Mouse (Mus musculus) thymus, adult 2 months (tissue): Measurements from ENCODE around the gene Baz1b. TPM values are rescaled to one million over a fixed set of nuclear protein-coding genes. Genes with fewer than 3 reads are reported as not detected.
A peak's percentile ranks its signal among the peaks of the same experiment; 100 is the strongest.
"Not testable (repeated sequence)": the region's sequence is repeated elsewhere in the genome, so short reads cannot be mapped to it uniquely, and the experiment has no call there.

Experiments used
- DNase-seq: peaks from one replicate; pipeline ENCODE4 v3.0.0; 2021
- H3K27ac ChIP-seq: fragments of 200-500 bp; 2 replicates; pipeline ENCODE4 v1.5.1; 2012; ENCODE audit warnings: low read length, control low read depth; ENCODE audit not compliant: control insufficient read depth, insufficient read depth
- H3K27me3 ChIP-seq: fragments of 200-500 bp; 2 replicates; pipeline ENCODE4 v1.6.1; 2012; ENCODE audit warnings: mild to moderate bottlenecking, low read length, moderate library complexity, mixed read lengths; ENCODE audit not compliant: control insufficient read depth, insufficient read depth
- H3K36me3 ChIP-seq: fragments of 200-500 bp; 2 replicates; pipeline ENCODE4 v1.6.1; 2012; ENCODE audit warnings: mild to moderate bottlenecking, low read length, moderate library complexity; ENCODE audit not compliant: control insufficient read depth, insufficient read depth
- H3K4me1 ChIP-seq: fragments of 200-500 bp; replicated peaks from 2 replicates; pipeline ENCODE4 v1.6.1; 2012; ENCODE audit warnings: low read length; ENCODE audit not compliant: control insufficient read depth, insufficient read depth
- H3K4me3 ChIP-seq: fragments of 200-500 bp; 2 replicates; pipeline ENCODE4 v1.5.1; 2012; ENCODE audit warnings: mild to moderate bottlenecking, low read length, control low read depth, moderate library complexity; ENCODE audit not compliant: control insufficient read depth, insufficient read depth
- CTCF ChIP-seq: fragments of 200-500 bp; IDR thresholded peaks from 2 replicates; pipeline ENCODE4 v1.5.1; 2012; ENCODE audit warnings: mild to moderate bottlenecking, control low read depth, low read length, moderate library complexity, borderline replicate concordance; ENCODE audit not compliant: control insufficient read depth, poor library complexity, insufficient read depth; ENCODE audit errors: extremely low read depth
- POLR2A ChIP-seq: fragments of 200-500 bp; IDR thresholded peaks from 2 replicates; pipeline ENCODE4 v1.6.1; 2012; ENCODE audit warnings: mild to moderate bottlenecking, low read length, control low read depth, moderate library complexity; ENCODE audit not compliant: control insufficient read depth, poor library complexity, insufficient read depth; ENCODE audit errors: extremely low read depth
- WGBS: fragments of 180-500 bp; shearing (Covaris S2); methylation state at CpG from one replicate; pipeline ENCODE4 v1.1.7; 2018; 5-methylcytosine and 5-hydroxymethylcytosine counted together
- polyA plus RNA-seq: library from polyadenylated mRNA; depleted of rRNA; stranded (reverse); fragments of >200 nt; gene quantifications from 2 replicates; pipeline ENCODE4 v1.2.3, GENCODE M21; 2012

The Baz1b gene
- polyA plus RNA-seq, 1 experiment = 56.1 TPM

DNA sequence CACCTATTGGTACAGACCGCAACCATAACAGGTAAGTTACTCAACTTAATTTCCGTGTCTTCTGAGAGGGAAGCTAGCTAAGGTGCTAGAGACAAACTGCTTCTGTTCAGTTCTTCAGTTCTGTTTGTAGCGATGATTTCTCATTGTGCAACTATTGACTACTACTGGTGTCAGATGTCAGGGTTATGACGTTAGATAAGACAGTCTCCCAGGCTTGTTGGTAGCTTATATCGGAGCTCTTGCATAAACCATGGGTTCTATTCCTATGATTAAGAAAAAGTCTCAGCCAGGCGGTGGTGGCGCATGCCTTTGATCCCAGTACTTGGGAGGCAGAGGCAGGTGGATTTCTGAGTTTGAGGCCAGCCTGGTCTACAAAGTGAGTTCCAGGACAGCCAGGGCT is 35.0 kb downstream of the Baz1b start:
- DNase-seq = no peak
- Histone ChIP-seq H3K4me1 (no peaks in the 10 kb centered on the region), H3K36me3 (peaks cover 90% of the 10 kb centered on the region), H3K27me3 (no peaks in the 10 kb centered on the region), H3K27ac (no peak overlapping the region), H3K4me3 (no peak overlapping the region)
- 96% methylated on average over 7 of the region's 7 CpGs for WGBS
- no peak for TF ChIP-seq POLR2A
- TF ChIP-seq CTCF = no peak

DNA sequence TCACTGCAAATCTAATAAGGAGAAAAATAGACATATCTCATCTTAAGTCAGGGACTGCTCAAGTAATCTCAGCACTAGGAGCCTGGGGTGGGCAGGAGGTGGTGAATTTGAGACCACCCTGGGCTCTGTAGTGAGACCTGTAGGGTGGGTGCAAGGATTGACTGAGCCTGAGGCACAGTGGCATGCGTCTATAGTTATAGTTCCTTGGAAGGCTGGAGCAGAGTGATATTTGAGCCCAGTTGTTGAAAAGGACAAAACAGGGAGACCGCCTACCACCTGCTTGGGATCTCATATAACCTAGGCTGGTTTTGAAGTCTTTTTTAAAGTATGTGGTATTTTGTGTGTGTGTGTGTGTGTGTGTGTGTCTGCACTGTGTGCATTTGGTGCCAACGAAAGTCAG is 37.1 kb downstream of the Baz1b start:
- peaks cover 90% of the 10 kb centered on the region for H3K36me3 ChIP-seq
- no peaks in the 10 kb centered on the region for H3K27me3 ChIP-seq
- H3K4me3 ChIP-seq = no peak overlapping the region
- no peak overlapping the region for H3K27ac ChIP-seq
- no peak for TF ChIP-seq CTCF
- no peak for TF ChIP-seq POLR2A
- WGBS = over 99% methylated on average over 3 of the region's 3 CpGs
- H3K4me1 ChIP-seq = no peaks in the 10 kb centered on the region
- DNase-seq = no peak

DNA sequence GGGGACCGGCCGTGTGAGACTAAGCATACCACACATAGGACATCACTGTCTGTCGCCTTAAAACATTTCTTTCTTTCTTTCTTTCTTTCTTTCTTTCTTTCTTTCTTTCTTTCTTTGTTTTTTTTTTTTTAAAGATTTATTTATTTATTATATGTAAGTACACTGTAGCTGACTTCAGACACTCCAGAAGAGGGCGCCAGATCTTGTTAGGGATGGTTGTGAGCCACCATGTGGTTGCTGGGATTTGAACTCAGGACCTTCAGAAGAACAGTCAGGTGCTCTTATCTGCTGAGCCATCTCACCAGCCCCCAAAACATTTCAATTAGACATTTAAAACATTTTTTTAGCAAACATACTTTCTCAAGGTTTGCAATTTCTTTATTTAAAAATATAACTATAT is 38.8 kb downstream of the Baz1b start:
- not testable (repeated sequence) for DNase-seq
- 96% methylated on average over 4 of the region's 4 CpGs for WGBS

DNA sequence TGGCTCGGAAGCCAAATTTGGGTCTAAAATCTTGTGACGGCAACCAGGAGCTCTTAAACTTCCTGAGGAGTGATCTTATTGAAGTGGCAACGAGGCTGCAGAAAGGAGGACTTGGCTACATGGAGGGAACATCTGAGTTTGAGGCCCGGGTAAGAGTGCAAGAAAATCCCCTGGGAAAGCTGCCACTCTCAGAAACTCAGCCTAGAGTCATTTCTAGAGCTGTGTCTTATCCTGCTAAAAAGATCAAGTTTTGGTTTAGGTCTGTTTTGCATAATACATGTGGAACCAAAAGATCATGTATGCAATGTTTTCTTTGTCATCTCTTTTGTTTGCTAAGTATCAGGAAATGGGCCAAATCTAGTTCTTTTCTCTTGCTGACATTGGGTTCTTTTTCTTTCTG is 43.1 kb downstream of the Baz1b start:
- TF ChIP-seq POLR2A (no peak), CTCF (no peak)
- Histone ChIP-seq H3K4me3 (no peak overlapping the region), H3K36me3 (peaks cover 95% of the 10 kb centered on the region)

More for the DNA sequence above, 38.8 kb downstream of the Baz1b start:
- H3K27me3 ChIP-seq, H3K4me3 ChIP-seq, H3K4me1 ChIP-seq, H3K27ac ChIP-seq: not testable (repeated sequence)
- peaks cover 95% of the 10 kb centered on the region for H3K36me3 ChIP-seq

DNA sequence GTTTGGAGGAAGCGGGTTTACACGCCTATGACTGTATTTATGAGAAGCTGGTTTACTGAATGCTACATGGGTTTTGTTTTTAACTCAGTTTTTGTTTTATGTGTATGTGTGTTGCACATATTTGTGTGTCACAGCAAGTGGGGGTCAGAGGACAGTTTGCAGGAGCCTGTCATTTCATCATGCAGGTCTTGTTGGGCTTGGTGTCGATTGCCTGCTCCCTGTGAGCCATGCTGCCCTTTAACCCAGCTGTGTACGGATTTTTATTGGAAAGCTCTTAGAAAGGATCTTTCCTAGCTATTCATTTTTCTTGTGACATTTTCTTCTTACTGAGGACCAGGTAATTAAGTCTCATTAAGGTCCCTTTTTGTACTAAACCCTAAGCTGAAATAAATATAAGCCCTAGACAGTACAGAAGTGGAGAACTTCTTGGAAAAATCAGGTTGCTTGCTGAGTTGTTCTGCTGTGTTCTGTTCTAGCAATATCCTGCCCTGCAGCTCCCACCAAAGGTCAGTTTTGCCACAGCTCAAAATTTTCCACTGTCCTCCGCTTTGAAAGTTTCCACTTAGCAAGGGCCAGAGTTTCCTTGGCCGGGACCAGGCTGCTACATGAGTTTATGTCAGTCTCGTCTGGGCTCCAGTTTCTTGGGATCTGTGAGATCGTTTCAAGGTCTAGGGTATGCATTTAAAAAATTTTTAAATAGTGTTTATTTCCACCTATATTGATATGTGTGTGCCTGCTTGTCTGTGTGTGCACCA is 46.3 kb downstream of the Baz1b start:
- no peak for DNase-seq
- Histone ChIP-seq H3K36me3 (peaks cover 94% of the 10 kb centered on the region), H3K4me3 (no peak overlapping the region), H3K27ac (no peak overlapping the region), H3K4me1 (no peaks in the 10 kb centered on the region), H3K27me3 (no peaks in the 10 kb centered on the region)
- 96% methylated on average over 8 of the region's 8 CpGs for WGBS
- TF ChIP-seq POLR2A = no peak

More for the DNA sequence above, 43.1 kb downstream of the Baz1b start:
- H3K27me3 ChIP-seq = no peaks in the 10 kb centered on the region
- DNase-seq = no peak
- H3K27ac ChIP-seq = no peak overlapping the region
- WGBS = 97% methylated on average over 4 of the region's 4 CpGs
- H3K4me1 ChIP-seq = no peaks in the 10 kb centered on the region

DNA sequence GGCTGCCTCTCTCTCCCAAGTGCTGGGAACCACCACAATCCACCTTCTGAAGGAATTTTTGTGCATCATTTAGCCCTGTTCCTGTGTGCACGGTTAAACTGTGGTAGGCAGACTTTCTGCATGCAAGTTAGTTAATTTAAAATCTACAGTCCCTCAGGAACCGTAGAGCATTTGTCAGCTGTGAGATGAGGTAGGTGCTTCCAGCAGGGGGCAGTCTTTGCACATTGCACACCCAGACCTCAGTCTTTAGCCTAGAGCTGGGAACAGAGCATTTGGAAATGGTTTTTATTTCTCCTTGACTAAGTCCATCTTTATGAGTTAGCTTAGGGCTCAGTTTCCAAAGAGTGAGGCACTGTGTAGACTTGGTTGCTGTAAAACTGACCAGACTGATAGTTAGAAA is 49.5 kb downstream of the Baz1b start:
- no peak overlapping the region for H3K4me3 ChIP-seq
- H3K4me1 ChIP-seq = no peaks in the 10 kb centered on the region
- DNase-seq = peak; percentile 61
- peaks cover 94% of the 10 kb centered on the region for H3K36me3 ChIP-seq
- H3K27ac ChIP-seq = no peak overlapping the region
- H3K27me3 ChIP-seq = no peaks in the 10 kb centered on the region
- WGBS = 58% methylated on average over 2 of the region's 2 CpGs
- TF ChIP-seq POLR2A (no peak), CTCF (no peak)

DNA sequence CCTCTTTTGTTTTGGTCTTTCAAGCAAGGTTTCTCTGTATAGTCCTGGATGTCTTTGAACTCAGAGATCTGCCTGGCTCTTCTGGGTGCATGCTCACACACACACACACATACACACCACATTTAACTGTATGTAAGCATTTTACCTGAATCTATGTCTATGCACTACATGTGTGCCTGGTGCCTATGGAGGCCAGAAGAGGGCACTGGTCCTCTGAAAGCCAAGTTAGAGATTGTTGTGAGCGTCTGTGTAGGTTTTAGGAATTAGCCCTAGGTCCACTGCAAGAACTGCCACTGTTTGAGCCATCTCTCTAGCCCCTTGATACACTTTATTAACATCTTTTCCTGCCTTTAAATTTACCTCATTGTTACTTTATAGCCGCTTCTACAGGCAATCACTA is 51.8 kb downstream of the Baz1b start:
- H3K27me3 ChIP-seq = no peaks in the 10 kb centered on the region
- 98% methylated on average over 2 of the region's 2 CpGs for WGBS
- peaks cover 93% of the 10 kb centered on the region for H3K36me3 ChIP-seq
- H3K4me1 ChIP-seq = no peaks in the 10 kb centered on the region
- H3K27ac ChIP-seq = no peak overlapping the region
- no peak for DNase-seq
- no peak overlapping the region for H3K4me3 ChIP-seq
- no peak for TF ChIP-seq POLR2A
- TF ChIP-seq CTCF = no peak
